Mouse (Mus musculus) liver, embryonic 14.5 days (tissue): ENCODE results near the gene Polm. TPM values are rescaled to one million over a fixed set of nuclear protein-coding genes. Genes with fewer than 3 reads are reported as not detected.

Source experiments
- ATAC-seq: fragments of 200-750 bp; cut with Nextera tagmentation; 2 replicates; pipeline ENCODE4 v1.8.0; 2017; ENCODE audit warnings: moderate number of reproducible peaks, mild to moderate bottlenecking, moderate library complexity; ENCODE audit not compliant: insufficient read depth
- DNase-seq, 3 experiments: peaks; one replicate each; pipeline ENCODE4 v3.0.0-alpha.2; 2012 to 2013; ENCODE audit warnings: low read depth in 3 of 3, low spot score in 3 of 3
- H3K27ac ChIP-seq: fragments of 300-500 bp; sonication (generic); 2 replicates; pipeline ENCODE4 v1.5.1; 2014; ENCODE audit warnings: moderate library complexity, mild to moderate bottlenecking, control low read depth, inconsistent platforms
- H3K27me3 ChIP-seq: fragments of 300-500 bp; sonication (generic); 2 replicates; pipeline ENCODE4 v1.6.1; 2014; ENCODE audit warnings: mild to moderate bottlenecking, low read length, moderate library complexity; ENCODE audit not compliant: control insufficient read depth, insufficient read depth
- H3K36me3 ChIP-seq: fragments of 300-500 bp; sonication (generic); replicated peaks from 2 replicates; pipeline ENCODE4 v1.6.1; 2014; ENCODE audit warnings: low read depth; ENCODE audit not compliant: control insufficient read depth, insufficient read depth
- H3K4me1 ChIP-seq, 2 experiments: fragments of 200-500 bp in 1 of 2; fragments of 300-500 bp in 1 of 2; sonication (generic) in 1 of 2; replicated peaks; 2 replicates each; pipeline ENCODE4 v1.6.1; 2012 to 2014; ENCODE audit warnings: antibody characterized with exemption in 1 of 2, inconsistent platforms in 1 of 2, low read length in 1 of 2; ENCODE audit not compliant: control insufficient read depth in 2 of 2, insufficient read depth in 2 of 2
- H3K4me2 ChIP-seq: fragments of 300-500 bp; sonication (generic); 2 replicates; pipeline ENCODE4 v1.6.1; 2014; ENCODE audit warnings: low read depth, mild to moderate bottlenecking, control low read depth, moderate library complexity
- H3K4me3 ChIP-seq, 2 experiments: fragments of 200-500 bp in 1 of 2; fragments of 300-500 bp in 1 of 2; sonication (generic) in 1 of 2; 2 replicates each; pipeline ENCODE4 v1.5.1; 2012 to 2014; ENCODE audit warnings: low read depth in 2 of 2, low read length in 2 of 2, mild to moderate bottlenecking in 2 of 2, control low read depth in 1 of 2, inconsistent platforms in 1 of 2, moderate library complexity in 1 of 2; ENCODE audit not compliant: insufficient read depth in 1 of 2
- H3K9ac ChIP-seq: fragments of 300-500 bp; sonication (generic); replicated peaks from 2 replicates; pipeline ENCODE4 v1.6.1; 2014; ENCODE audit warnings: mild to moderate bottlenecking, control low read depth, moderate library complexity
- H3K9me3 ChIP-seq: fragments of 300-500 bp; sonication (generic); 2 replicates; pipeline ENCODE4 v1.6.1; 2016; ENCODE audit warnings: low read length, mixed read lengths; ENCODE audit not compliant: control insufficient read depth
- CTCF ChIP-seq: IDR thresholded peaks from 2 replicates; pipeline ENCODE4 v1.5.1; 2016; ENCODE audit warnings: antibody characterized with exemption, low read depth, control low read depth
- EP300 ChIP-seq: IDR thresholded peaks from 2 replicates; pipeline ENCODE4 v1.6.1; 2016; ENCODE audit warnings: antibody characterized with exemption, low read depth
- WGBS: fragments of 180-500 bp; shearing (Covaris S2); extraction: QIAGEN DNeasy Blood & Tissue Kit; methylation state at CpG from one replicate; pipeline ENCODE4 v1.1.7; 2014; ENCODE audit not compliant: insufficient replicate concordance; 5-methylcytosine and 5-hydroxymethylcytosine counted together
- polyA plus RNA-seq, 2 experiments: library from polyadenylated mRNA; depleted of rRNA in 1 of 2; stranded (reverse) in 1 of 2; unstranded in 1 of 2; fragments of >200 nt; fragmentation: Nextera tagmentation in 1 of 2; extraction: Ambion mirVana in 1 of 2; gene quantifications; 2 replicates each; pipeline versions ENCODE4 v1.2.1 to v1.2.3; 2012 to 2014

Polm gene
- polyA plus RNA-seq, 2 experiments, result 1.5 to 4.1 TPM

DNA sequence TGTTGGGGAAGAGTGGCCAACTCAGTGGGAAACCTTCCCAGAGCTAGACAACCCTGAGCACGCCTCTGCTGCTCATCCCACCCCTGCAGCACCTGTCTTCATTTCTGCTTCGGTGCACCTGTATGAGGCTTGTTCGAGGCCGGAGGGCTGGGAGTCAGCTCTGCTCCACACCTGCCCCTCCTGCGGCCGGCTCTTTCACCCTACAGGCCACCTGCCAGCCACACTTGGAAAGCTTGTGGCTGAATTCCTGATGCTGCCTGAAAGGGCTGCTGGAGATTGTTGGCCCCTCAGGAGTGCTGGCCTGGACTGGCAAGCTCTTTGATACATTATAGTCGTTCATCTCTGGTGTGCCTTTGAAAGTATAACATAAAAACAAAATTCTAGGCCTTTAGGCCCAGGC, 2.5 kb upstream of the Polm start:
- Histone ChIP-seq H3K4me1 (peaks cover 4 to 5% of the 10 kb centered on the region in 2 experiments; a peak in 2 of 4 replicates), H3K27me3 (no peaks in the 10 kb centered on the region), H3K27ac (no peak overlapping the region), H3K36me3 (no peaks in the 10 kb centered on the region), H3K9me3 (no peaks in the 10 kb centered on the region), H3K4me2 (no peak overlapping the region), H3K9ac (no peak overlapping the region), H3K4me3 (no peak overlapping the region)
- no peak for TF ChIP-seq EP300
- no peak for TF ChIP-seq CTCF
- ATAC-seq (no peak), DNase-seq (no peak)
- 69% methylated on average over 7 of the region's 7 CpGs for WGBS

DNA sequence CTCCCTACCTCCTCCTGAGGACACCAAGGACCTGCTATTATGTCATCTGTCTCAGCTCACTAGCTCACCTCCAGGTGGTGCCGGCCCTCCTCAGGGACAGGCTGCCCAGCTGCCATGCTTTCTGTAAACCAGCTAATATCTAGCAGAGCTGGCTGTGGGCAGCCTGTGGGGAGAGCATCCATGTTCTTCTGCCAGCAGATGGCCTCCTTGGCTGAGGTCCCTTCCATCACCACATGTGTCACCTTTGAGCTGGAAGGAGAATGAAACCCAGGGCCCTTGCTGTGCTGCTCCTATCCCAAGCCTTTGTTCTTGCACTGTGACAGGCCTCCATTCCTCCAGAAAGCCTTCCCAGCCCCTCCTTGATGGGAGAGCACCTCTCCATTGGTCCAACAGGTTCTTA, 1.7 kb downstream of the Polm start:
- H3K27me3 ChIP-seq, result no peaks in the 10 kb centered on the region
- DNase-seq, result no peak
- 81% methylated on average over 1 of the region's 1 CpGs for WGBS
- TF ChIP-seq CTCF (peak; percentile 47), EP300 (no peak)
- no peak for ATAC-seq
- H3K4me1 ChIP-seq, result peaks cover 4 to 5% of the 10 kb centered on the region in 2 experiments; a peak in 2 of 4 replicates
- no peak overlapping the region for H3K4me2 ChIP-seq
- no peaks in the 10 kb centered on the region for H3K9me3 ChIP-seq
- no peak overlapping the region for H3K27ac ChIP-seq
- no peak overlapping the region for H3K9ac ChIP-seq
- H3K36me3 ChIP-seq, result no peaks in the 10 kb centered on the region
- no peak overlapping the region for H3K4me3 ChIP-seq

DNA sequence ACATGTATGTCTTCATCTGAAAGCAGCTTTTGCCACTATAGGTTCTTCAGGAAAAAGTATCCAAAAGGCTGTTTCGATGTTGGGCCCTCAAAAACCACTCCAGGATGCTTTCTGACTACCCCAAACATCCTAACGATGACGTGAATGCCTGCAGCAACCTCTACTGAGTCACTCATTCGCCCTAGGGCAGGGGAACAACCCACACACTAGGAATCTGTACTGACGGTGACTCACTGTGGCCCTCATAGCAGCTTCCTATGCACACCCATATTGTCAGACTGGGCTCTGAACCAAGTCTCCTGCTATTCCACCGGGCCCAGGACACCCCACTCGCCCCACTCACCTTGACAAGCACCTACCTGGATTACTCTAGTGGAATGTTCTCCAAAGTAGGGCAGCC, 2.8 kb downstream of the Polm start:
- ATAC-seq, result no peak

DNA sequence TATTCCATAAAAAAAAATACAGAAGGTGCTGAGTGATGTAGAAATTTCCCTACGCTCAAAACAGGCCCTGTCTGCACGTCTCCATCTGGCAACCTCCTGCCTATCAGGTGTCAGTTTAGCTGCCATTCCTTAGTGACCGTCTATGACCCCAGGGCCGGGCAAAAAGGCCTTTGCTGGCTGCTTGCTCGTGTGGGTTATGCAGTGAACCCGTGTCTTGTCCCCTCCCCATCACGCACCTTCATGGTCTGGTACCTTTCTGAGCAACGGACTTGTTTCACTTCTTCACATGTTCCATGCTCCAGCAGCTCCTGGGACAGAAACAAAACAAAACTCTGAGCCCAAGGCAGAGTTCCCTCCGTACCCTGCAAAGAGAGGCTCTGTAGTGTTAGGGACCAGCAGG, 3.3 kb downstream of the Polm start:
- no peak overlapping the region for H3K9ac ChIP-seq
- no peaks in the 10 kb centered on the region for H3K36me3 ChIP-seq
- H3K4me3 ChIP-seq, result no peak overlapping the region
- H3K27ac ChIP-seq, result no peak overlapping the region
- DNase-seq (no peak), ATAC-seq (no peak)
- H3K4me1 ChIP-seq, result peaks cover 4 to 5% of the 10 kb centered on the region in 2 experiments; a peak in 2 of 4 replicates
- no peaks in the 10 kb centered on the region for H3K27me3 ChIP-seq
- H3K9me3 ChIP-seq, result no peaks in the 10 kb centered on the region
- H3K4me2 ChIP-seq, result no peak overlapping the region
- TF ChIP-seq EP300 (no peak), CTCF (no peak)
- WGBS, result 76% methylated on average over 9 of the region's 9 CpGs

More for the DNA sequence above, 2.8 kb downstream of the Polm start:
- no peak overlapping the region for H3K27ac ChIP-seq
- H3K9ac ChIP-seq, result no peak overlapping the region
- H3K36me3 ChIP-seq, result no peaks in the 10 kb centered on the region
- no peaks in the 10 kb centered on the region for H3K27me3 ChIP-seq
- no peak overlapping the region for H3K4me3 ChIP-seq
- H3K4me2 ChIP-seq, result no peak overlapping the region
- TF ChIP-seq EP300 (no peak), CTCF (no peak)
- H3K4me1 ChIP-seq, result peaks cover 4 to 5% of the 10 kb centered on the region in 2 experiments; a peak in 2 of 4 replicates
- WGBS, result 76% methylated on average over 7 of the region's 7 CpGs
- H3K9me3 ChIP-seq, result no peaks in the 10 kb centered on the region
- no peak for DNase-seq

DNA sequence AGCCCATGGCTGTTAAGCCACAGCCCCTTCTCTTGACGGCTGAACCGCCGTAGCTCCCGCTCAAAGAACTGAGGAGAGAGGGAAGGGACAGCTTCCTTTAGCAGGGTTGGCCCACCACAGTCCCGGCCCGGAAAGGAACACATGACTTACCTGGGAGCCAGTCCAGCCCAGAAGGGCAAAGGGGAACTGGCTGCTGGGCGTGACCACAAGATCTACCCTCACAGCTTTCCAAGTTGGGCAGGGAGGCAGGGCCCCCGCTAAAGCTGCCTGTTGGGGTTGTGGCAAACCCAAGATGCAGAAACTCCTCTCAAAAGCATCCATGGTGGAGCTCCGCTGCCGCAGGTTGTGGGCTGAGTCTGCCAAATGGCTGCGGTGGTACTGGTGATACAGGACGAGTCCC, 8.5 kb downstream of the Polm start:
- H3K27ac ChIP-seq, result no peak overlapping the region

More for the DNA sequence above, 8.5 kb downstream of the Polm start:
- Histone ChIP-seq H3K36me3 (no peaks in the 10 kb centered on the region), H3K9me3 (no peaks in the 10 kb centered on the region), H3K27me3 (no peaks in the 10 kb centered on the region), H3K4me2 (no peak overlapping the region), H3K4me3 (no peak overlapping the region), H3K9ac (no peak overlapping the region), H3K4me1 (no peaks in the 10 kb centered on the region)
- ATAC-seq (no peak), DNase-seq (no peak)
- 70% methylated on average over 12 of the region's 12 CpGs for WGBS
- TF ChIP-seq CTCF, result no peak
- TF ChIP-seq EP300, result no peak
